Mouse (Mus musculus): Measurements from ENCODE around the gene Cyp46a1. TPM values are rescaled to one million over a fixed set of nuclear protein-coding genes. Genes with fewer than 3 reads are reported as not detected.

The Cyp46a1 gene
- polyA plus RNA-seq, 1 experiment from 2014 or later = 21.8 TPM

- H3K27ac ChIP-seq (replicated peaks) = no peak within 1 kb of the TSS
- H3K4me2 ChIP-seq (replicated peaks) = no peak within 1 kb of the TSS
- no peaks in the 10 kb centered on the region for H3K9me3 ChIP-seq
- no peak within 1 kb of the TSS for H3K4me3 ChIP-seq
- H3K9ac ChIP-seq (replicated peaks) = no peak within 1 kb of the TSS
- H3K27me3 ChIP-seq = no peaks in the 10 kb centered on the region
- ATAC-seq (ENCODE audit: low FRiP score, low read depth) = no peak; the same call in 1 of the 2 replicates
- 0 out of 2 replicates have a peak, but pooled peaks cover 7% of the 10 kb centered on the region for H3K4me1 ChIP-seq
- 84% methylated on average over 19 of the region's 19 CpGs for WGBS
- no peaks in the 10 kb centered on the region for H3K36me3 ChIP-seq
Observed at GRCm38 (mm10) chr12:108370596-108371428, 36.6 kb downstream of the Cyp46a1 start, which contains the start of gene Eml1. TSS of gene Eml1 (plus strand) at chr12:108370957.

DNA sequence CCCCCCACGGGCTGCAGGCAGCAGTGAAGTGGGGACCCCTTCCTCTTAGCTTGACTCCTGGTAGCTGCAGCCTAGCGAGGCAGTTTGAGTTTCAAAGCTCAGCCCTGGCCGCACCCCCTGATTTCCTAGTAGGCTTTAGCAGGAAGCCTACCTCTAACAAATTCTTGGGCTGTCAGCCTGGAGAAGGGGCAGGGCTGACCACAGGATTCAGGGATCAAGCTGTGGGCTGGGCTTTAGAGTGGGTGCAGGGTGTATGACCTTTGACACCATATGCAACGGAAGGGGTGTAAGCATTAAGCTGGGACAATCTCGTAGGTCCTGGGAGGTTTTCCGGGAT lies 37.2 kb downstream of the Cyp46a1 start:
- Histone ChIP-seq H3K27me3 (no peaks in the 10 kb centered on the region), H3K9me3 (no peaks in the 10 kb centered on the region), H3K36me3 (no peaks in the 10 kb centered on the region), H3K4me3 (no peak overlapping the region), H3K4me1 (0 out of 2 replicates have a peak, but pooled peaks cover 6% of the 10 kb centered on the region), H3K4me2 (replicated peaks) (no peak overlapping the region), H3K9ac (replicated peaks) (no peak overlapping the region), H3K27ac (replicated peaks) (no peak overlapping the region)
- WGBS = 67% methylated on average over 6 of the region's 6 CpGs
- no peak for ATAC-seq (ENCODE audit: low FRiP score, low read depth)

- 76% methylated on average over 17 of the region's 17 CpGs for WGBS
- Histone ChIP-seq H3K4me3 (no peak overlapping the region), H3K27ac (replicated peaks) (no peak overlapping the region), H3K36me3 (no peaks in the 10 kb centered on the region), H3K4me1 (0 out of 2 replicates have a peak, but pooled peaks cover 6% of the 10 kb centered on the region), H3K9ac (replicated peaks) (no peak overlapping the region), H3K27me3 (no peaks in the 10 kb centered on the region), H3K4me2 (replicated peaks) (no peak overlapping the region), H3K9me3 (no peaks in the 10 kb centered on the region)
- ATAC-seq (ENCODE audit: low FRiP score, low read depth) = no peak
Observed at GRCm38 (mm10) chr12:108372241-108372640, 38.1 kb downstream of the Cyp46a1 start.

- no peak overlapping the region for H3K9ac ChIP-seq (replicated peaks)
- no peak overlapping the region for H3K4me3 ChIP-seq
- H3K4me2 ChIP-seq (replicated peaks) = no peak overlapping the region
- no peaks in the 10 kb centered on the region for H3K36me3 ChIP-seq
- WGBS = 75% methylated on average over 9 of the region's 9 CpGs
- H3K4me1 ChIP-seq = 0 out of 2 replicates have a peak, but pooled peaks cover 6% of the 10 kb centered on the region
- H3K27ac ChIP-seq (replicated peaks) = no peak overlapping the region
- no peak for ATAC-seq (ENCODE audit: low FRiP score, low read depth)
- no peaks in the 10 kb centered on the region for H3K27me3 ChIP-seq
- no peaks in the 10 kb centered on the region for H3K9me3 ChIP-seq
Observed at GRCm38 (mm10) chr12:108373611-108374010, 39.4 kb downstream of the Cyp46a1 start.

GRCm38 (mm10) chr12:108374689-108375088 lies 40.5 kb downstream of the Cyp46a1 start:
- Histone ChIP-seq H3K27ac (replicated peaks) (no peak overlapping the region), H3K4me3 (no peak overlapping the region), H3K4me1 (no peaks in the 10 kb centered on the region), H3K27me3 (no peaks in the 10 kb centered on the region), H3K9me3 (no peaks in the 10 kb centered on the region), H3K36me3 (no peaks in the 10 kb centered on the region), H3K9ac (replicated peaks) (no peak overlapping the region), H3K4me2 (replicated peaks) (no peak overlapping the region)
- WGBS = 80% methylated on average over 8 of the region's 8 CpGs
- ATAC-seq (ENCODE audit: low FRiP score, low read depth) = no peak

DNA sequence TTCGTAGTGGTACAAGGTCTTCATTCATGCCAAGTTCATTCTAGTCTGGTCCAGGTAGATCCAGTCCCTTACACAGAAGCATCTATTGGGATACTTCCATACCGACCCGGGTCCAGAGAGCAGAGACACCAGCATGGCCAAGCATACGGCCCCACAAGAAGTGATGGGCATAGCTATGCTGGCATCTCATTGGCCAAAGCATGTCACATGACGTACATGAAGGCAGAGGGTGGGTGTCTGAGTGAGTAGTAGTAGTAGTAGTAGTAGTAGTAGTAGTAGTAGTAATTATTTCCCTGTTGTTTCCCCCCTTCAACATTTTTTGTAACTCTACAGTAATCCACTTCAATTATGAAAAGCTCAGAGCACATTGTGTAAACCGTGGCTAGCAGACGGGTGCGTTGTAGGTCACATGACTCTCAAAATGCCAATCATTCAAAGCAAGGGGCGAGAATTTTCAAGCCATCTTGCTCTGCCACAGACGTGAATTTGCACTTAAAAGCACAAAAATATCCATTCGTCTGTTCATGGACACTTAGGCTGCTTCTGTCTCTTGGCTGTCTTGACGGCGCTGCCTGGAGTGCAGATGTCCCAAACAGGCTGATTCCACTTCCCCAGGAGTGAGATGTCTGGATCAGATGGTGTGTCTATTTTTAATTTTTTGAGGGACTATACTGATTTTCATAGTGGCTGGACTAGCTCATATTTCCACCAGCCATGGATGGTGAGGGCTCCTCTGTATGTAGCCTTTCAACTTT lies 44.4 kb downstream of the Cyp46a1 start:
- 87% methylated on average over 13 of the region's 13 CpGs for WGBS
- no peak overlapping the region for H3K9ac ChIP-seq (replicated peaks)
- H3K27ac ChIP-seq (replicated peaks) = no peak overlapping the region

DNA sequence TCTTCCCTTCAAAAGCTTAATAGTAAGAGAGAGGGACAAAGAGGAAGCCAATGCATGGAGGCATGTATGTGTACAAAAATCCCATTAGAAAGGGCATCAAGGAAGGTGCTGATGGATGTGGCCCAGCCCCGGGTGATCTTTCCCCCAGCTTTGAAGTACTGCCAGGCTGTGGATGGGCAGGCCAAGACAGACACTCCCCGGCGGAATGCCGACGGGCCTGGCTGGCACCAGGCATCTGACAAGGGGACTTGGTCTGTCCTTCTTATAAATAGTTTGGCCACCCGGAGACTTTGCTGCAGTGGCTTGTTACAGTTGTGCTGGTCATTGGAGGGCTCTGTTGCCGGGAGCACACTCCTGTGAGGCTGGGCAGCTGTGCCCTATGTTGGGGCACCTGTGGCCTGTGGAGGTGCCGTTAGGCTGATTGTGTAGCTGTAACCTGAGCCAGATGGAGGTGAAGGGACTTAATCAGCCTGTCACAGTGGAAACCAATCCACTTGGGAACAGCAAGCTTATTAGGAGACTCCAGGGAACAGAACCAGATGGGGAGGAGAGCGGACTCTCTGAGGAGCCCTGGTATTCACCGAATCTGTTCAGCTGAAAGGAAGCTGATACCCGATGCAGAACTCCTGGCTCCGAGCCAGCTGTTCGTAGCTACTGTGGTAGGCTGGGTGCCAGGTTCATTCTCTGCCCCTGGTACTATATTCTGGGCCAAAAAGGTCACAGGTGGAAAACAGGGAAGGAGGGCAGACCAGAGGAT lies 52.5 kb downstream of the Cyp46a1 start:
- Histone ChIP-seq H3K27ac (replicated peaks) (no peak overlapping the region), H3K36me3 (no peaks in the 10 kb centered on the region), H3K9me3 (no peaks in the 10 kb centered on the region), H3K4me2 (replicated peaks) (no peak overlapping the region), H3K9ac (replicated peaks) (0 out of 2 replicates have a peak overlapping the region, but pooled peaks have one; percentile 8), H3K4me3 (no peak overlapping the region), H3K4me1 (peaks cover 14% of the 10 kb centered on the region; the same call in 1 of the 2 replicates), H3K27me3 (no peaks in the 10 kb centered on the region; the same call in 1 of the 2 replicates)
- ATAC-seq (ENCODE audit: low FRiP score, low read depth) = no peak
- 69% methylated on average over 13 of the region's 13 CpGs for WGBS

More for the DNA sequence above, 44.4 kb downstream of the Cyp46a1 start:
- no peaks in the 10 kb centered on the region for H3K9me3 ChIP-seq
- 0 out of 2 replicates have a peak, but pooled peaks cover 4% of the 10 kb centered on the region for H3K4me1 ChIP-seq
- H3K4me2 ChIP-seq (replicated peaks) = no peak overlapping the region
- no peak overlapping the region for H3K4me3 ChIP-seq
- H3K36me3 ChIP-seq = no peaks in the 10 kb centered on the region
- ATAC-seq (ENCODE audit: low FRiP score, low read depth) = no peak
- no peaks in the 10 kb centered on the region for H3K27me3 ChIP-seq

DNA sequence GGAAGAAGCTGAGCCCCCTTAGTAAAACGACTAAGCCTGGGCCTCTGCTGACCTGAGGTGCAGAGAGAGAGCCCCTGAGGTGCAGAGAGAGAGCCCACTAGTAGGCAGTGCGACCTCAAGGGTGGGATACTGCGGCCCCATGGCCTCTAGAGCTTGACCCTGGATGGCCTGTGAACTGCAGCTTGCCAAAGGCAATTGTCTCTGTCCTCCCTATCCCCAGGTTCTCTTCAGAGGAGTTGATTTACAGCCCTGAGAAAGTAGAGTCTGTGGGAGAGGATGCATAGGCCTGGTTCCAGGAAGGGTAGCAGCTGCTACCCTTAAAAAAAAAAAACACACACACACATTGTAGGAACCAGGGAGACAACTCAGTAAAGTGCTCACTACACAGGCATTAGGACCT lies 55.5 kb downstream of the Cyp46a1 start:
- H3K9me3 ChIP-seq = no peaks in the 10 kb centered on the region
- H3K36me3 ChIP-seq = no peaks in the 10 kb centered on the region
- no peak overlapping the region for H3K9ac ChIP-seq (replicated peaks)
- ATAC-seq (ENCODE audit: low FRiP score, low read depth) = no peak
- H3K4me1 ChIP-seq = peaks cover 16% of the 10 kb centered on the region
- H3K27ac ChIP-seq (replicated peaks) = no peak overlapping the region
- H3K27me3 ChIP-seq = no peaks in the 10 kb centered on the region; the same call in 1 of the 2 replicates
- H3K4me2 ChIP-seq (replicated peaks) = no peak overlapping the region
- WGBS = 41% methylated on average over 3 of the region's 3 CpGs
- H3K4me3 ChIP-seq = no peak overlapping the region

- Histone ChIP-seq H3K27me3 (no peaks in the 10 kb centered on the region), H3K4me3 (no peak overlapping the region), H3K36me3 (no peaks in the 10 kb centered on the region), H3K27ac (replicated peaks) (no peak overlapping the region), H3K4me2 (replicated peaks) (no peak overlapping the region), H3K4me1 (peaks cover 31% of the 10 kb centered on the region), H3K9me3 (no peaks in the 10 kb centered on the region), H3K9ac (replicated peaks) (no peak overlapping the region)
- 77% methylated on average over 12 of the region's 12 CpGs for WGBS
- no peak for ATAC-seq (ENCODE audit: low FRiP score, low read depth)
Observed at GRCm38 (mm10) chr12:108392254-108393044, 58.3 kb downstream of the Cyp46a1 start.

- WGBS = 90% methylated on average over 4 of the region's 4 CpGs
- Histone ChIP-seq H3K4me2 (replicated peaks) (no peak overlapping the region), H3K9ac (replicated peaks) (no peak overlapping the region), H3K9me3 (no peaks in the 10 kb centered on the region), H3K27ac (replicated peaks) (no peak overlapping the region), H3K4me3 (no peak overlapping the region), H3K36me3 (no peaks in the 10 kb centered on the region), H3K4me1 (peaks cover 36% of the 10 kb centered on the region), H3K27me3 (no peaks in the 10 kb centered on the region)
- ATAC-seq (ENCODE audit: low FRiP score, low read depth) = no peak
Observed at GRCm38 (mm10) chr12:108393082-108393481, 58.9 kb downstream of the Cyp46a1 start.

DNA sequence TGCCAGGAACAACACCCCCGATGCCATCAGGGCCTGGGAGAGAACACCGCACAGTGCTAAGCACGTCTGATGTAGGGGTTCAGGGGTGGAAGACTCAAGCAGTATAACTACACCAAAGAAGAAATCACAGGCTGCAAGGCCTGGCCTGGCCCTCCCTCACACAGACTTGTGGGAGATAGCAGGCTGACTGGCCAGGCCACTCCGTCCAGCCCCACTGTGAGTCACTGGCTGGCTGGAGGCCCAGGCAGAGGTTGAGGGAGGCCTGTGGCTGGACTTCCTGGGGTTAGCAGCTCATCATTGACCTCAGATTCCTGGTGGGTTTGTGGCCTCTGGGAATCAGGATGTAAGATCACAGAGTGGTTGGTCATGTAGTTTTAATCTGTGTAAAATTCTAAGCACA lies 59.5 kb downstream of the Cyp46a1 start:
- peaks cover 37% of the 10 kb centered on the region for H3K4me1 ChIP-seq

More for the DNA sequence above, 59.5 kb downstream of the Cyp46a1 start:
- 82% methylated on average over 4 of the region's 4 CpGs for whole genome bisulfite sequencing
- no peak overlapping the region for H3K27ac ChIP-seq (replicated peaks)
- H3K4me2 ChIP-seq (replicated peaks) = no peak overlapping the region
- H3K36me3 ChIP-seq = no peaks in the 10 kb centered on the region
- H3K9me3 ChIP-seq = no peaks in the 10 kb centered on the region
- H3K9ac ChIP-seq (replicated peaks) = no peak overlapping the region
- ATAC-seq (ENCODE audit: low FRiP score, low read depth) = no peak
- H3K4me3 ChIP-seq = no peak overlapping the region
- no peaks in the 10 kb centered on the region for H3K27me3 ChIP-seq
